ENCODE assay signal across 8 mouse cellular contexts in genomic region chrX:52743781-52744180, GRCm38 (mm10). TPM values are rescaled to one million over a fixed set of nuclear protein-coding genes. Genes with fewer than 3 reads are reported as not detected.
A peak's percentile ranks its signal among the peaks of the same experiment; 100 is the strongest.
DNase-seq lines count a peak whose midpoint lies in the region; TF ChIP-seq lines count a peak whose summit lies in the region.

No protein-coding gene starts in this region.

- DNase-seq in layer of hippocampus, adult 2 months (ENCODE audit: low spot score in 2 of 2): no peak
- no peak for DNase-seq in layer of hippocampus, postnatal 36 days
- peak; percentile 41 for DNase-seq in embryonic facial prominence, embryonic 10.5 days (ENCODE audit: low spot score)
- peak; percentile 42 for DNase-seq in limb, embryonic 10.5 days (ENCODE audit: low spot score)
- DNase-seq in urinary bladder, postnatal 14 days (ENCODE audit: low spot score): no peak
- no peak for DNase-seq in cerebellum, adult 2 months
- no peak for DNase-seq in left cerebral cortex, postnatal 36 days (ENCODE audit: low spot score in 2 of 2)

- no peak overlapping the region for H3K27ac ChIP-seq in layer of hippocampus, adult 2 months
- peak overlapping the region; percentile 81 for H3K27ac ChIP-seq in embryonic facial prominence, embryonic 10.5 days (replicated peaks)
- H3K27ac ChIP-seq in limb, embryonic 10.5 days: peak overlapping the region; percentile 82
- H3K27ac ChIP-seq in small intestine, adult 2 months (ENCODE audit: insufficient read depth, low read depth, low read length): no peak overlapping the region
- H3K27ac ChIP-seq in cerebellum, adult 2 months (ENCODE audit: insufficient read depth, low read length): no peak overlapping the region

- no peaks in the 10 kb centered on the region for H3K9me3 ChIP-seq in embryonic facial prominence, embryonic 10.5 days
- no peaks in the 10 kb centered on the region for H3K9me3 ChIP-seq in limb, embryonic 10.5 days (replicated peaks)

- 12% methylated on average over 15 of the region's 15 CpGs for WGBS in embryonic facial prominence, embryonic 10.5 days
- WGBS in limb, embryonic 10.5 days: 10% methylated on average over 15 of the region's 15 CpGs
- WGBS in small intestine, adult 2 months: 13% methylated on average over 15 of the region's 15 CpGs
- WGBS in cerebellum, adult 2 months: 9% methylated on average over 15 of the region's 15 CpGs

- no peak for TF ChIP-seq POLR2A in small intestine, adult 2 months (IDR thresholded peaks at IDR 0.05; ENCODE audit: low read depth, low read length)
- no peak for TF ChIP-seq POLR2A in cerebellum, adult 2 months (IDR thresholded peaks at IDR 0.05; ENCODE audit: borderline replicate concordance, insufficient read depth, low read length)

- H3K36me3 ChIP-seq in embryonic facial prominence, embryonic 10.5 days (replicated peaks): no peaks in the 10 kb centered on the region
- no peaks in the 10 kb centered on the region for H3K36me3 ChIP-seq in limb, embryonic 10.5 days
- H3K36me3 ChIP-seq in small intestine, adult 2 months (ENCODE audit: control insufficient read depth, insufficient read depth, low read length): no peaks in the 10 kb centered on the region

- no peak for TF ChIP-seq CTCF in layer of hippocampus, adult 2 months (conservative IDR thresholded peaks at IDR 0.05)
- no peak for TF ChIP-seq CTCF in small intestine, adult 2 months (IDR thresholded peaks at IDR 0.05; ENCODE audit: extremely low read depth, insufficient read length, insufficient replicate concordance, low read depth, low read length)
- no peak for TF ChIP-seq CTCF in cerebellum, adult 2 months (IDR thresholded peaks at IDR 0.05; ENCODE audit: borderline replicate concordance, insufficient read depth, low read depth, low read length)

- H3K27me3 ChIP-seq in embryonic facial prominence, embryonic 10.5 days (replicated peaks; ENCODE audit: low read depth, poor library complexity, severe bottlenecking): peaks cover 23% of the 10 kb centered on the region
- H3K27me3 ChIP-seq in limb, embryonic 10.5 days (ENCODE audit: low read depth, poor library complexity, severe bottlenecking): peaks cover 28% of the 10 kb centered on the region
- no peaks in the 10 kb centered on the region for H3K27me3 ChIP-seq in small intestine, adult 2 months (ENCODE audit: control insufficient read depth, insufficient read depth, low read length)
- no peaks in the 10 kb centered on the region; the same call in 1 of the 2 replicates for H3K27me3 ChIP-seq in cerebellum, adult 2 months (ENCODE audit: control insufficient read depth, insufficient read depth, low read length)

- peaks cover 19% of the 10 kb centered on the region for H3K4me1 ChIP-seq in embryonic facial prominence, embryonic 10.5 days
- peaks cover 12% of the 10 kb centered on the region for H3K4me1 ChIP-seq in limb, embryonic 10.5 days
- 0 out of 2 replicates have a peak, but pooled peaks cover 6% of the 10 kb centered on the region for H3K4me1 ChIP-seq in small intestine, adult 2 months (ENCODE audit: control insufficient read depth, insufficient read depth, insufficient read length, low read length)
- H3K4me1 ChIP-seq in cerebellum, adult 2 months (ENCODE audit: control insufficient read depth, insufficient read depth, low read length): 0 out of 2 replicates have a peak, but pooled peaks cover 2% of the 10 kb centered on the region

- intact Hi-C loops in left cerebral cortex, postnatal 36 days (cut with DNase I): no loop called here

- peak overlapping the region; percentile 34 for H3K4me3 ChIP-seq in layer of hippocampus, adult 2 months
- H3K4me3 ChIP-seq in embryonic facial prominence, embryonic 10.5 days: peak overlapping the region; percentile 65
- peak overlapping the region; percentile 60 for H3K4me3 ChIP-seq in limb, embryonic 10.5 days
- H3K4me3 ChIP-seq in small intestine, adult 2 months (ENCODE audit: low read depth, low read length): peak overlapping the region; percentile 82
- H3K4me3 ChIP-seq in cerebellum, adult 2 months (replicated peaks; ENCODE audit: insufficient read depth, low read depth, low read length): no peak overlapping the region

RNA-seq across cellular contexts. Expression of gene Ccdc160, which starts 47.2 kb away (rescaled TPM):
- total RNA-seq in layer of hippocampus, adult 2 months (2021): 1 to 10 TPM; 2.8 to 2.9 TPM
- 1 to 10 TPM; 2.5 to 2.9 TPM for total RNA-seq in layer of hippocampus, postnatal 36 days (2021)
- 5.0 and 5.8 TPM in 2 replicates for polyA plus RNA-seq in embryonic facial prominence, embryonic 10.5 days (2016; fragmentation: Nextera tagmentation; extraction: Ambion mirVana)
- polyA plus RNA-seq in limb, embryonic 10.5 days (2016; fragmentation: Nextera tagmentation; extraction: Ambion mirVana): 1.9 and 2.5 TPM in 2 replicates
- not detected in 2 replicates for polyA plus RNA-seq in small intestine, adult 2 months (2012; rRNA removed)
- 2.7 and 3.1 TPM in 2 replicates for polyA plus RNA-seq in cerebellum, adult 2 months (2012; rRNA removed)
- 1 to 10 TPM; 2.4 to 2.7 TPM for total RNA-seq in left cerebral cortex, postnatal 36 days (2021)

Comparison
In these comparisons a context has a peak if more than half of its experiments do, and no peak if none do; other contexts are left out.
1. DNase-seq: peak in embryonic facial prominence, embryonic 10.5 days (single experiment) and limb, embryonic 10.5 days (single experiment); none in layer of hippocampus, adult 2 months (0 of 2), layer of hippocampus, postnatal 36 days (0 of 2), urinary bladder, postnatal 14 days (single experiment), cerebellum, adult 2 months (0 of 2) and left cerebral cortex, postnatal 36 days (0 of 2).
2. H3K27ac ChIP-seq: peak in embryonic facial prominence, embryonic 10.5 days (single experiment) and limb, embryonic 10.5 days (single experiment); none in layer of hippocampus, adult 2 months (single experiment), small intestine, adult 2 months (single experiment) and cerebellum, adult 2 months (single experiment).